Mouse (Mus musculus) liver, adult 2 months (tissue): ENCODE results near the gene Sorbs2.

Experiments used
- CTCF ChIP-seq: fragments of 200-500 bp; IDR thresholded peaks from 2 replicates; pipeline ENCODE4 v1.5.1; 2011; ENCODE audit warnings: low read depth, low read length, control low read depth
- POLR2A ChIP-seq: fragments of 200-500 bp; IDR thresholded peaks from 2 replicates; pipeline ENCODE4 v1.6.1; 2011; ENCODE audit warnings: low read length, control low read depth; ENCODE audit not compliant: insufficient read depth; ENCODE audit errors: extremely low read depth

GRCm38 (mm10) chr8:45712610-45713009 lies 205.0 kb downstream of the Sorbs2 start:
- TF ChIP-seq POLR2A (no peak), CTCF (no peak)
